Mouse (Mus musculus) neural tube, embryonic 14.5 days (tissue): ENCODE data around the gene Prss12. TPM values are rescaled to one million over a fixed set of nuclear protein-coding genes. Genes with fewer than 3 reads are reported as not detected.
"Not testable (repeated sequence)": the region's sequence is repeated elsewhere in the genome, so short reads cannot be mapped to it uniquely, and the experiment has no call there.

ENCODE experiments used
- ATAC-seq: fragments of 200-750 bp; cut with Nextera tagmentation; 2 replicates; pipeline ENCODE4 v1.8.0; 2017; ENCODE audit warnings: low read depth, mild to moderate bottlenecking, moderate TSS enrichment, moderate library complexity
- H3K27ac ChIP-seq: fragments of 300-500 bp; sonication (generic); 2 replicates; pipeline ENCODE4 v1.5.1; 2014; ENCODE audit warnings: low read depth, mild to moderate bottlenecking, control low read depth, low read length, moderate library complexity, mixed read lengths
- H3K27me3 ChIP-seq: fragments of 300-500 bp; sonication (generic); 2 replicates; pipeline ENCODE4 v1.6.1; 2014; ENCODE audit warnings: low read length; ENCODE audit not compliant: control insufficient read depth, insufficient read depth
- H3K36me3 ChIP-seq: fragments of 300-500 bp; sonication (generic); 2 replicates; pipeline ENCODE4 v1.6.1; 2014; ENCODE audit warnings: low read length, mixed read lengths; ENCODE audit not compliant: control insufficient read depth, insufficient read depth
- H3K4me1 ChIP-seq: fragments of 300-500 bp; sonication (generic); 2 replicates; pipeline ENCODE4 v1.6.1; 2014; ENCODE audit warnings: low read length; ENCODE audit not compliant: control insufficient read depth, insufficient read depth
- H3K4me2 ChIP-seq: fragments of 300-500 bp; sonication (generic); 2 replicates; pipeline ENCODE4 v1.6.1; 2014; ENCODE audit warnings: mild to moderate bottlenecking, low read depth, low read length, control low read depth
- H3K4me3 ChIP-seq: fragments of 300-500 bp; sonication (generic); 2 replicates; pipeline ENCODE4 v1.5.1; 2014; ENCODE audit warnings: low read depth, low read length, control low read depth, mixed read lengths
- H3K9ac ChIP-seq: fragments of 300-500 bp; sonication (generic); replicated peaks from 2 replicates; pipeline ENCODE4 v1.6.1; 2014; ENCODE audit warnings: low read depth, mild to moderate bottlenecking, control low read depth, low read length, mixed read lengths
- H3K9me3 ChIP-seq: fragments of 300-500 bp; sonication (generic); 2 replicates; pipeline ENCODE4 v1.6.1; 2016; ENCODE audit warnings: low read length; ENCODE audit not compliant: control insufficient read depth
- WGBS: fragments of 180-500 bp; shearing (Covaris S2); extraction: QIAGEN DNeasy Blood & Tissue Kit; methylation state at CpG from one replicate; pipeline ENCODE4 v1.1.7; 2014; 5-methylcytosine and 5-hydroxymethylcytosine counted together
- polyA plus RNA-seq: library from polyadenylated mRNA; unstranded; fragments of >200 nt; fragmentation: Nextera tagmentation; extraction: Ambion mirVana; gene quantifications from 2 replicates; pipeline ENCODE4 v1.2.1, GENCODE M21; 2014

Gene Prss12
- polyA plus RNA-seq, 1 experiment from 2014 or later = 20.1 TPM

DNA sequence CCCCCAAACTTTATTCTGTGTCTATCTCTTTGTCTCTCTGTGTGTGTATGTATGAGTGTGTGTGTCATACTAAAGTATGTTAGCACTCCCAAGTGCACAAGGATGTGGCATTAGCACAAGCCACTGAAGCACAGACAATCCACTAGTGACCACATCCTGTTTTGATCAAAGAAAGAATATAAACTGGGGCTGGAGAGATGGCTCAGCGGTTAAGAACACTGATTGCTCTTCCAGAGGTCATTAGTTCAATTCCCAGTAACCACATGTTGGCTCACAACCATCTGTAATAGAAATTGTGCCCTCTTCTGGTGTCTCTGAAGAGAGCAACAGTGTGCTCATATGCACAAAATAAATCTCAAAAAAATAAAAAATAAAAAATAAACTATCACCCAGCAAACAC lies 12.8 kb downstream of the Prss12 start:
- H3K36me3 ChIP-seq = no peaks in the 10 kb centered on the region
- H3K4me3 ChIP-seq = no peak overlapping the region
- no peak overlapping the region for H3K27ac ChIP-seq
- H3K9me3 ChIP-seq = no peaks in the 10 kb centered on the region
- no peak for ATAC-seq
- WGBS = 27% methylated on average over 1 of the region's 1 CpGs
- no peaks in the 10 kb centered on the region for H3K27me3 ChIP-seq
- H3K4me1 ChIP-seq = no peaks in the 10 kb centered on the region
- no peak overlapping the region for H3K9ac ChIP-seq
- H3K4me2 ChIP-seq = no peak overlapping the region

DNA sequence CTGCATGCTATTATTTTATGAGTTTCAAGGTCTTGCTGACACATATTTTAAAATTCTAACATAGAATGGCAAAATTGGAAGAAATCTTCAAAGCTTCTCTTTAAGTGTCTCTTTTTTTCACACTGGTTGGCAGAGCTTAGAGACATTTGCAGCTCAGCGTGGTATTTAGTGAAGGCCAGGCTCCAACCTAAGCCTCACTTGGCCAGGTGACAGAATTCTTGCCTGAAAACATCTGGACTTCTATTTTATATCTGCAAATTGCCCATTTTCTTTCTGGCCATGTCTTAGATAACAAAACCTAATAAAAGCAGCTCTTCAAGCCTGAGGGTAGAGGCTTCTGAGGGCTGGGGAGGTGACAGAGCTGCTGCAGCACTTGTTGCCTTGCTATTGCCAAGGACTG lies 13.7 kb downstream of the Prss12 start:
- 93% methylated on average over 1 of the region's 1 CpGs for WGBS
- Histone ChIP-seq H3K4me1 (no peaks in the 10 kb centered on the region), H3K27me3 (no peaks in the 10 kb centered on the region), H3K36me3 (no peaks in the 10 kb centered on the region), H3K27ac (no peak overlapping the region), H3K4me2 (no peak overlapping the region), H3K4me3 (no peak overlapping the region), H3K9ac (no peak overlapping the region), H3K9me3 (no peaks in the 10 kb centered on the region)
- ATAC-seq = no peak

- Histone ChIP-seq H3K27me3 (no peaks in the 10 kb centered on the region), H3K9me3 (no peaks in the 10 kb centered on the region), H3K9ac (no peak overlapping the region), H3K4me3 (no peak overlapping the region), H3K27ac (no peak overlapping the region), H3K4me2 (no peak overlapping the region), H3K4me1 (no peaks in the 10 kb centered on the region), H3K36me3 (no peaks in the 10 kb centered on the region)
- WGBS = 91% methylated on average over 6 of the region's 6 CpGs
- no peak for ATAC-seq
Observed at GRCm38 (mm10) chr3:123462264-123462663, 15.6 kb downstream of the Prss12 start.

- H3K4me1 ChIP-seq = no peaks in the 10 kb centered on the region
- H3K27me3 ChIP-seq = no peaks in the 10 kb centered on the region
- 75% methylated on average over 3 of the region's 3 CpGs for WGBS
- no peak overlapping the region for H3K9ac ChIP-seq
- ATAC-seq = no peak
- H3K4me2 ChIP-seq = no peak overlapping the region
- no peaks in the 10 kb centered on the region for H3K36me3 ChIP-seq
- no peak overlapping the region for H3K27ac ChIP-seq
- no peak overlapping the region for H3K4me3 ChIP-seq
- H3K9me3 ChIP-seq = no peaks in the 10 kb centered on the region
Observed at GRCm38 (mm10) chr3:123476833-123477232, 30.1 kb downstream of the Prss12 start.

DNA sequence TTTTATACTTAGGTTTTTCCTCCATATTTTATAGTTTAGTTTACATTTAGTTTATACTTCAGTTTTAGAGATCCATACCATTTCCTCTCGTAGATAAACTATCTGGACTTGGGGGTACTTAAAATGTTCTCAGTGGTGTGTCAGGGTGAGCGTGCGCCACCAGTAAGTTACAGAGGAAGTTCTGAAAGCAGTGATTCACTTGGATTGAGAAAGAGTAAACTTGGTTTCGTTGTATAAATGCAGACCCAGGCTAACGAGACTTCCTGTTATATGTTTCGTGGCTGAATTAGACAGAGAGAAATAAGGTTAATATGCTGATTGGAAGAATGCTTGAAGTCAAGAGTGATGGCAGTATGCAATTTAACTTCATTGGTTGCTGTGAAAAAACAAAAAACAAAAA lies 34.6 kb downstream of the Prss12 start:
- H3K9ac ChIP-seq = no peak overlapping the region
- H3K4me1 ChIP-seq = no peaks in the 10 kb centered on the region
- H3K4me2 ChIP-seq = no peak overlapping the region
- H3K36me3 ChIP-seq = no peaks in the 10 kb centered on the region
- no peaks in the 10 kb centered on the region for H3K27me3 ChIP-seq
- no peaks in the 10 kb centered on the region for H3K9me3 ChIP-seq
- no peak overlapping the region for H3K4me3 ChIP-seq
- no peak overlapping the region for H3K27ac ChIP-seq
- ATAC-seq = no peak
- 89% methylated on average over 6 of the region's 6 CpGs for WGBS

DNA sequence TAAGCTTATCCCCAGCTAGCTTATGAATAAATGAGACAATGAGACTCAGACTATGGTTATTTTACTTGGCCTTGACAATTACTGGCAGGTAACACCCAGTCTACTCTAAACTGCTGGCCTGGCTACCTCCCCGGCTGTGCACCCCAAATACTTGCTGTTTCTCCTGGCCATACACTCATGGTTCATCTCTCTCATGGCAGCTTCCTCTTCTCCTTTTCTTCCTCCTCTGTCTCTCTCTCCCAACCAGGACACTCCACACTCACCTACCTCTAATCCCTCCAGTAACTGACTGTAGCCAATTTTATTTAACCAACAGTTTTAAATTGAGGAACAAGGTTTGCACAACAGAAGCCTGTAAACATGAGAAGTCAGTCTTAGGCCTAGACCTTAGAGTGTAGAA lies 45.1 kb downstream of the Prss12 start:
- no peaks in the 10 kb centered on the region for H3K4me1 ChIP-seq
- ATAC-seq = no peak
- no peaks in the 10 kb centered on the region for H3K36me3 ChIP-seq
- no peak overlapping the region for H3K9ac ChIP-seq
- no peak overlapping the region for H3K4me2 ChIP-seq
- 89% methylated on average over 1 of the region's 1 CpGs for whole genome bisulfite sequencing
- H3K27ac ChIP-seq = no peak overlapping the region
- H3K27me3 ChIP-seq = no peaks in the 10 kb centered on the region
- no peaks in the 10 kb centered on the region for H3K9me3 ChIP-seq
- no peak overlapping the region for H3K4me3 ChIP-seq

DNA sequence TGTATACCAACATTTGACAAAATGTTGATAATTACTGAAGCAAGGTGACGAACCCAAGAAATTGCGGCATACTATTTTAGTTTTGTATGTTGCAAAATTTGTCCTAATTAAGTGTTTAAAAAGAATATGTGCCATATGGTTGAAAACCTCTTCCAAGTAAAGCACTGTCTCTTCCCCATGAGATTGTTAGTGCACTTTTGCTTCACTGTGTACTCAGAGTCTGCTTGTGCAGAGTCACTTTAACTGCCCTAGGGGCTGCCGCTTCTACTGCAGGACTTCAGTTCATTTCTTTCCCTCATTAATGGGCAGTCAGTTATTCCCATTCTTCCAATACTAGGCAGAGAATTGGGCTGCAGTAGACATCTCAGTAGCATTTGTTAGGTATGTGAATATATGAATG lies 46.5 kb downstream of the Prss12 start:
- no peak for ATAC-seq

GRCm38 (mm10) chr3:123495088-123495487 lies 48.4 kb downstream of the Prss12 start:
- Histone ChIP-seq H3K4me1 (no peaks in the 10 kb centered on the region), H3K9me3 (no peaks in the 10 kb centered on the region), H3K4me2 (no peak overlapping the region), H3K27ac (no peak overlapping the region), H3K9ac (no peak overlapping the region), H3K27me3 (no peaks in the 10 kb centered on the region), H3K36me3 (no peaks in the 10 kb centered on the region), H3K4me3 (no peak overlapping the region)
- ATAC-seq = no peak
- 82% methylated on average over 6 of the region's 6 CpGs for WGBS

More for the DNA sequence above, 46.5 kb downstream of the Prss12 start:
- Histone ChIP-seq H3K27me3 (no peaks in the 10 kb centered on the region), H3K27ac (no peak overlapping the region), H3K9me3 (no peaks in the 10 kb centered on the region), H3K9ac (no peak overlapping the region), H3K36me3 (no peaks in the 10 kb centered on the region), H3K4me3 (no peak overlapping the region), H3K4me2 (no peak overlapping the region), H3K4me1 (no peaks in the 10 kb centered on the region)
- WGBS = 90% methylated on average over 3 of the region's 3 CpGs

DNA sequence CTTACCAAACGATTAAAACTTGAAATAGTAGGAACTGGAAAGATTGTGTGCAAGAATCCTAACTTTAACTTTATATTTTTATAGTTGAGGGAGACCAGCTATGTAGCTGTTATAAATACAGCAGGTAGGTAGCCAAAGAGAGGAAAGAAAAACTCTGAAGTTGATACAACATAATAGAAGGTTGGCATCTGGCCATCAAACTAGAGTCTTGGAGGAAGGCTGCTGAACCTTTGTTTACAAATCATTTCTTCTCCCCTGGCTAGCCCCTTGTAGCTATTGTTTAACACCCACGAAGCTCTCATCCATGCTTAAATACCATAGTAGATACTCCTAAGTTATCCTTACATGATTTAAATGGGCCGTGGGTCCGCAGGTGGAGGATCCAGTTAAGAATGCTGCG lies 52.1 kb downstream of the Prss12 start:
- WGBS = 87% methylated on average over 5 of the region's 5 CpGs
- Histone ChIP-seq H3K4me2 (no peak overlapping the region), H3K9me3 (no peaks in the 10 kb centered on the region), H3K27ac (no peak overlapping the region), H3K36me3 (no peaks in the 10 kb centered on the region; the same call in 1 of the 2 replicates), H3K4me1 (no peaks in the 10 kb centered on the region), H3K4me3 (no peak overlapping the region), H3K27me3 (no peaks in the 10 kb centered on the region), H3K9ac (no peak overlapping the region)
- no peak for ATAC-seq

DNA sequence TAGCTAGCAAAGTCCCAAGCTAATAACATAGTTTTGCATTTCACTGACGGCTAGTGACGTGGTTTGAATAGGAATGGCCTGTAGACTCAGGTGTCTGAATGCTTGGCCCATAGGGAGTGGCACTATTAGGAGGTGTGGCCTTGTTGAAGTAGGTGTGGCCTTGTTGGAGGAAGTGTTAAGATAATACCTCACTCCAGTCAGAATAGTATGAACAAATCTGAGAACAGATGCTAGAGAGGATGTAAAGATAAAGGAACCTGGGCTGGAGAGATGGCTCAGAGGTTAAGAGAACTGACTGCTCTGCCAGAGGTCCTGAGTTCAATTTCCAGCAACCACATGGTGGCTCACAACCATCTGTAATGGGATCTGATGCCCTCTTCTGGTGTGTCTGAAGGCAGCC lies 55.1 kb downstream of the Prss12 start:
- H3K4me2 ChIP-seq, ATAC-seq: not testable (repeated sequence)
- WGBS = 88% methylated on average over 2 of the region's 2 CpGs

More for the DNA sequence above, 55.1 kb downstream of the Prss12 start:
- peaks cover 11% of the 10 kb centered on the region for H3K4me1 ChIP-seq
- not testable (repeated sequence) for H3K9me3 ChIP-seq, H3K27ac ChIP-seq, H3K27me3 ChIP-seq, H3K4me3 ChIP-seq, H3K36me3 ChIP-seq, H3K9ac ChIP-seq
